ENCODE assay signal across 9 mouse cellular contexts in the genomic region with DNA sequence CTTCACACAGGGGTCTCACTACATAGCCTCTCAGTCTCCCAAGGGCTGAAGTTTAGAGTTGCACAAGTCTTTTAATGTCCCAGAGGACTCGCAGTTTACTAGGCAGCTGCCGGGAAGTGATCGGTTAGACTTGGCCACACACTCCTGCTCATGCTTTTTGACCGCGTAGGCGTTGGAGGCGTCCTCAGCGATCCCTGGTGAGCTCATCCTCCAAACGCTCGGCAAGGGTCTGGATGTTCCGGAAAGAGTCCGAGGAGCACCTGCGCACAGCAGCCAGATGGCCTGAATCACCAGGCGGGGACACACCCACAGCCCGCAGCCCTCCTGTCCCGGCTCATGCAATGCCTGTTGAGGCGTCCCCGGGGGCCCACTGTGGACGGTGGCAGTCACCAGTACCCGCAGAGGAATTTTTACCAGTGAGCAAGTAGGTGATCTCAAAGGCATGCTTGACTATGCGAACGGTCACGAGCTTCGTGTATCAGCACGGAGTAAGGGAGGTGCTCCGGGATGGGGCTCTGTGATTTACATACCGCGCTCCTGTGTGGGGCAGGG. TPM values are rescaled to one million over a fixed set of nuclear protein-coding genes. Genes with fewer than 3 reads are reported as not detected.
A peak's percentile ranks its signal among the peaks of the same experiment; 100 is the strongest.
DNase-seq lines count a peak whose midpoint lies in the region; ATAC-seq and TF ChIP-seq lines count a peak whose summit lies in the region.
"Had no signal": no experiment of that assay in that cellular context is flagged by ENCODE, and none has a peak within 500 bp of the region (broad histone marks: within the 10 kb centered on the region; RNA-seq: fewer than 3 reads in every experiment).

No protein-coding gene starts in this region.

- H3K36me3 ChIP-seq in ES-Bruce4 (ENCODE audit: control insufficient read depth, insufficient read depth, low read length, poor library complexity, severe bottlenecking): no peaks in the 10 kb centered on the region
- H3K36me3 ChIP-seq in forebrain, embryonic 12.5 days (replicated peaks): no peaks in the 10 kb centered on the region
- no peaks in the 10 kb centered on the region for H3K36me3 ChIP-seq in limb, embryonic 12.5 days
- H3K36me3 ChIP-seq in midbrain, embryonic 12.5 days: no peaks in the 10 kb centered on the region

- H3K27ac ChIP-seq in ES-Bruce4 (ENCODE audit: insufficient read depth, low read length): peak overlapping the region; percentile 77
- H3K27ac ChIP-seq in forebrain, embryonic 12.5 days: no peak overlapping the region
- peak overlapping the region; percentile 18 for H3K27ac ChIP-seq in limb, embryonic 12.5 days
- no peak overlapping the region; the same call in 1 of the 2 replicates for H3K27ac ChIP-seq in midbrain, embryonic 12.5 days (replicated peaks)
- H3K27ac ChIP-seq: macrophage had no signal

- no peaks in the 10 kb centered on the region for H3K9me3 ChIP-seq in ES-Bruce4 (replicated peaks; ENCODE audit: control insufficient read depth, insufficient read depth, low read length, poor library complexity, severe bottlenecking)
- no peaks in the 10 kb centered on the region for H3K9me3 ChIP-seq in forebrain, embryonic 12.5 days
- H3K9me3 ChIP-seq in limb, embryonic 12.5 days: no peaks in the 10 kb centered on the region
- H3K9me3 ChIP-seq in midbrain, embryonic 12.5 days: no peaks in the 10 kb centered on the region

- H3K9ac ChIP-seq in ES-Bruce4 (ENCODE audit: low read depth, poor library complexity, severe bottlenecking): peak overlapping the region; percentile 17
- 0 out of 2 replicates have a peak overlapping the region, but pooled peaks have one; percentile 7 for H3K9ac ChIP-seq in forebrain, embryonic 12.5 days
- H3K9ac ChIP-seq in limb, embryonic 12.5 days (replicated peaks): peak overlapping the region; percentile 45; the same call in 1 of the 2 replicates
- H3K9ac ChIP-seq in midbrain, embryonic 12.5 days (replicated peaks): peak overlapping the region; percentile 47; the same call in 1 of the 2 replicates

- no peak for ATAC-seq in forebrain, embryonic 12.5 days (ENCODE audit: low FRiP score)
- no peak for ATAC-seq in limb, embryonic 12.5 days (ENCODE audit: insufficient number of reproducible peaks, insufficient read depth, low FRiP score, low TSS enrichment, low read depth)
- ATAC-seq in midbrain, embryonic 12.5 days (ENCODE audit: low FRiP score, low read depth): no peak
- no peak for ATAC-seq in activated CD4-positive, CD25-positive, alpha-beta regulatory T cell, adult 4 months

- peak overlapping the region; percentile 50 for H3K4me2 ChIP-seq in forebrain, embryonic 12.5 days
- H3K4me2 ChIP-seq in limb, embryonic 12.5 days: peak overlapping the region; percentile 64
- H3K4me2 ChIP-seq in midbrain, embryonic 12.5 days (replicated peaks): peak overlapping the region; percentile 49

- no peak for TF ChIP-seq POLR2A in ES-Bruce4 (IDR thresholded peaks at IDR 0.05; ENCODE audit: insufficient read depth, low read length)

- 7% methylated on average over 28 of the region's 28 CpGs for WGBS in forebrain, embryonic 12.5 days
- 3% methylated on average over 28 of the region's 28 CpGs for WGBS in limb, embryonic 12.5 days
- 4% methylated on average over 28 of the region's 28 CpGs for WGBS in midbrain, embryonic 12.5 days

- peak; percentile 66; the same call in 1 of the 2 replicates for TF ChIP-seq EP300 in ES-Bruce4 (IDR thresholded peaks at IDR 0.05; ENCODE audit: insufficient read depth, low read depth, low read length)

- peaks cover 4% of the 10 kb centered on the region for H3K4me1 ChIP-seq in ES-Bruce4 (ENCODE audit: control insufficient read depth, insufficient read depth, low read length)
- peaks cover 29% of the 10 kb centered on the region for H3K4me1 ChIP-seq in forebrain, embryonic 12.5 days
- H3K4me1 ChIP-seq in limb, embryonic 12.5 days (replicated peaks): peaks cover 29% of the 10 kb centered on the region
- peaks cover 22% of the 10 kb centered on the region for H3K4me1 ChIP-seq in midbrain, embryonic 12.5 days

- H3K27me3 ChIP-seq in ES-Bruce4 (ENCODE audit: control insufficient read depth, insufficient read depth, low read length, poor library complexity, severe bottlenecking): no peaks in the 10 kb centered on the region
- H3K27me3 ChIP-seq in forebrain, embryonic 12.5 days: peaks cover 4% of the 10 kb centered on the region; the same call in 1 of the 2 replicates
- no peaks in the 10 kb centered on the region for H3K27me3 ChIP-seq in limb, embryonic 12.5 days
- peaks cover 7% of the 10 kb centered on the region for H3K27me3 ChIP-seq in midbrain, embryonic 12.5 days

- no peak for TF ChIP-seq CTCF in ES-Bruce4 (IDR thresholded peaks at IDR 0.05; ENCODE audit: low read depth, low read length)

- peak overlapping the region; percentile 57 for H3K4me3 ChIP-seq in ES-Bruce4 (ENCODE audit: low read depth, low read length)
- peak overlapping the region; percentile 21 for H3K4me3 ChIP-seq in forebrain, embryonic 12.5 days (replicated peaks)
- peak overlapping the region; percentile 27 for H3K4me3 ChIP-seq in limb, embryonic 12.5 days (replicated peaks)
- 0 out of 2 replicates have a peak overlapping the region, but pooled peaks have one; percentile 9 for H3K4me3 ChIP-seq in midbrain, embryonic 12.5 days

- peak; percentile 73 for DNase-seq in adrenal gland, postnatal 10 days
- DNase-seq in heart, postnatal 36 days: peak; percentile 65 to 77
- DNase-seq in testis, postnatal 14 days (ENCODE audit: low spot score): peak; percentile 82

- intact Hi-C loops in heart, postnatal 36 days (cut with DNase I): no loop called here

RNA-seq across cellular contexts. Expression of a gene that starts 7.3 kb away (rescaled TPM):
- polyA plus RNA-seq in ES-Bruce4 (2011; ENCODE audit: insufficient read depth, insufficient read length, low read depth, missing spikeins): 22.2 and 28.3 TPM in 2 replicates
- 10 to 100 TPM; 15.8 to 31.4 TPM for total RNA-seq in adrenal gland, postnatal 10 days (2021)
- 20.0 and 23.2 TPM in 2 replicates for polyA plus RNA-seq in forebrain, embryonic 12.5 days (2016; fragmentation: Nextera tagmentation; extraction: Ambion mirVana)
- 10 to 100 TPM; 17.9 to 18.1 TPM for total RNA-seq in heart, postnatal 36 days (2021)
- polyA plus RNA-seq in limb, embryonic 12.5 days (2016; fragmentation: Nextera tagmentation; extraction: Ambion mirVana): 21.9 and 24.9 TPM in 2 replicates
- polyA plus RNA-seq in midbrain, embryonic 12.5 days (2016; fragmentation: Nextera tagmentation; extraction: Ambion mirVana): 24.2 and 26.2 TPM in 2 replicates
- 10 to 100 TPM; 10.4 to 14.9 TPM for polyA plus RNA-seq in activated CD4-positive, CD25-positive, alpha-beta regulatory T cell, adult 4 months (2017; shearing (Covaris generic))

RNA-seq across cellular contexts. Expression of a gene that starts 14.6 kb away (rescaled TPM):
- 35.1 and 38.1 TPM in 2 replicates for polyA plus RNA-seq in ES-Bruce4 (2011; ENCODE audit: insufficient read depth, insufficient read length, low read depth, missing spikeins)
- total RNA-seq in adrenal gland, postnatal 10 days (2021): 10 to 100 TPM; 55.1 to 72.4 TPM
- polyA plus RNA-seq in forebrain, embryonic 12.5 days (2016; fragmentation: Nextera tagmentation; extraction: Ambion mirVana): 24.6 and 25.3 TPM in 2 replicates
- total RNA-seq in heart, postnatal 36 days (2021): 10 to 100 TPM; 36.2 to 37.9 TPM
- 40.3 and 47.1 TPM in 2 replicates for polyA plus RNA-seq in limb, embryonic 12.5 days (2016; fragmentation: Nextera tagmentation; extraction: Ambion mirVana)
- 24.0 and 27.2 TPM in 2 replicates for polyA plus RNA-seq in midbrain, embryonic 12.5 days (2016; fragmentation: Nextera tagmentation; extraction: Ambion mirVana)
- 10 to 100 TPM; 14.5 to 21.0 TPM for polyA plus RNA-seq in activated CD4-positive, CD25-positive, alpha-beta regulatory T cell, adult 4 months (2017; shearing (Covaris generic))

RNA-seq across cellular contexts. Expression of a gene that starts 25.8 kb away (rescaled TPM):
- polyA plus RNA-seq in ES-Bruce4 (2011; ENCODE audit: insufficient read depth, insufficient read length, low read depth, missing spikeins): 55.4 and 63.2 TPM in 2 replicates
- total RNA-seq in adrenal gland, postnatal 10 days (2021): not detected
- polyA plus RNA-seq in forebrain, embryonic 12.5 days (2016; fragmentation: Nextera tagmentation; extraction: Ambion mirVana): not detected in 2 replicates
- not detected for total RNA-seq in heart, postnatal 36 days (2021)
- not detected in 2 replicates for polyA plus RNA-seq in limb, embryonic 12.5 days (2016; fragmentation: Nextera tagmentation; extraction: Ambion mirVana)
- not detected in 2 replicates for polyA plus RNA-seq in midbrain, embryonic 12.5 days (2016; fragmentation: Nextera tagmentation; extraction: Ambion mirVana)
- not detected for polyA plus RNA-seq in activated CD4-positive, CD25-positive, alpha-beta regulatory T cell, adult 4 months (2017; shearing (Covaris generic))
- polyA plus RNA-seq: macrophage had no signal

Comparison
In these comparisons a context has a peak if more than half of its experiments do, and no peak if none do; other contexts are left out.
1. H3K27ac ChIP-seq: peak in ES-Bruce4 (single experiment) and limb, embryonic 12.5 days (single experiment); none in forebrain, embryonic 12.5 days (single experiment) and midbrain, embryonic 12.5 days (single experiment).
2. RNA of a gene that starts 25.8 kb away (polyA plus RNA-seq): 55.4 to 63.2 TPM in ES-Bruce4; not detected in activated CD4-positive, CD25-positive, alpha-beta regulatory T cell, adult 4 months, not detected in forebrain, embryonic 12.5 days, not detected in midbrain, embryonic 12.5 days and not detected in limb, embryonic 12.5 days; every median in the first group is over 10 times any median in the second.
3. Peak in every context shown above with its lines, with median percentiles within 50 percentile points of each other: H3K4me3 ChIP-seq, H3K9ac ChIP-seq, DNase-seq and H3K4me2 ChIP-seq.